Mouse (Mus musculus) embryonic facial prominence, embryonic 14.5 days (tissue): Measurements from ENCODE around the gene Trak1. TPM values are rescaled to one million over a fixed set of nuclear protein-coding genes. Genes with fewer than 3 reads are reported as not detected.

Experiments
- polyA plus RNA-seq: library from polyadenylated mRNA; unstranded; fragments of >200 nt; fragmentation: Nextera tagmentation; extraction: Ambion mirVana; gene quantifications from 2 replicates; pipeline ENCODE4 v1.2.1, GENCODE M21; 2014

The Trak1 gene
- polyA plus RNA-seq, 1 experiment from 2014 or later = 28.3 TPM

Other genes with a start within 250 kb of the Trak1 start
- 125 and 136 TPM in 2 replicates for gene Ulk4, start 20.3 kb upstream of the Trak1 start, polyA plus RNA-seq
- gene Cck, start 198.2 kb downstream of the Trak1 start, polyA plus RNA-seq = 8.6 and 9.0 TPM in 2 replicates